Mouse (Mus musculus) stomach, postnatal 0 days (tissue): Measurements from ENCODE around the gene Sart1.

ENCODE experiments used
- CTCF ChIP-seq: IDR thresholded peaks from 2 replicates; pipeline ENCODE4 v1.5.1; 2016; ENCODE audit warnings: antibody characterized with exemption, low read depth, mild to moderate bottlenecking, moderate library complexity
- EP300 ChIP-seq: optimal IDR thresholded peaks from 2 replicates; pipeline ENCODE3; 2016; ENCODE audit warnings: antibody characterized with exemption

DNA sequence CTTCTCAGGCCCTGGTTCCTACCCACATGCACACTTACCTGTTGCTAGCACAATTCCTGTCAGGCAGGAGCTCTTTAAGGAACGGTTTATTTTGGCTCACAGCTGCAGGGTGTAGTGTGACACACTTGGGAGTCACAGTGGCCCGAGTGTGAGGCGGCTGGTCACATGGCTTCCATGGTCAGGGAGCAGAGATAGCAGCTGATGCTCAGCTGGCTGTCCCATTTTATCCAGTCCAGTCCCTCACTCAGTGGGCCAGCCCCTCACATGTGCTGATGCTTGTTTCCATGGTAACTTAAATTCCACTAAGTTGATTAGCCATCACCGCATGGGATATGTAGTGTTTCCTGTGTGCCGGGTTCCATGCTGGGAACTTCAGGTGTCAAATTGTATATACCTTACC lies 23.5 kb upstream of the Sart1 start:
- TF ChIP-seq CTCF, result no peak
- no peak for TF ChIP-seq EP300
